Mouse (Mus musculus) midbrain, postnatal 0 days (tissue): ENCODE data around the gene Olfr348. TPM values are rescaled to one million over a fixed set of nuclear protein-coding genes. Genes with fewer than 3 reads are reported as not detected.

Experiments used
- ATAC-seq: fragments of 200-750 bp; cut with Nextera tagmentation; 2 replicates; pipeline ENCODE4 v1.8.0; 2017; ENCODE audit warnings: moderate number of reproducible peaks, mild to moderate bottlenecking, moderate TSS enrichment, moderate library complexity; ENCODE audit not compliant: low FRiP score
- DNase-seq: peaks from one replicate; pipeline ENCODE4 v3.0.0-alpha.2; 2015; ENCODE audit warnings: low spot score
- H3K27ac ChIP-seq: fragments of 300-500 bp; sonication (generic); 2 replicates; pipeline ENCODE4 v1.5.1; 2014; ENCODE audit warnings: low read depth, mild to moderate bottlenecking, low read length, mixed read lengths
- H3K27me3 ChIP-seq: fragments of 300-500 bp; sonication (generic); 2 replicates; pipeline ENCODE4 v1.6.1; 2014; ENCODE audit warnings: low read length, control low read depth, mixed read lengths; ENCODE audit not compliant: insufficient read depth
- H3K36me3 ChIP-seq: fragments of 300-500 bp; sonication (generic); 2 replicates; pipeline ENCODE4 v1.6.1; 2014; ENCODE audit warnings: low read length, control low read depth, mixed read lengths; ENCODE audit not compliant: insufficient read depth
- H3K4me1 ChIP-seq: fragments of 300-500 bp; sonication (generic); 2 replicates; pipeline ENCODE4 v1.6.1; 2014; ENCODE audit warnings: mild to moderate bottlenecking, control low read depth, antibody characterized with exemption, low read length, mixed read lengths; ENCODE audit not compliant: insufficient read depth
- H3K4me2 ChIP-seq: fragments of 300-500 bp; sonication (generic); 2 replicates; pipeline ENCODE4 v1.6.1; 2014; ENCODE audit warnings: low read depth, mild to moderate bottlenecking, low read length, mixed read lengths; ENCODE audit not compliant: poor library complexity, severe bottlenecking
- H3K4me3 ChIP-seq: fragments of 300-500 bp; sonication (generic); 2 replicates; pipeline ENCODE4 v1.5.1; 2014; ENCODE audit warnings: low read depth, mild to moderate bottlenecking, low read length, moderate library complexity
- H3K9ac ChIP-seq: fragments of 300-500 bp; sonication (generic); replicated peaks from 2 replicates; pipeline ENCODE4 v1.6.1; 2014; ENCODE audit warnings: mild to moderate bottlenecking, low read length, moderate library complexity, mixed read lengths; ENCODE audit not compliant: poor library complexity, severe bottlenecking
- H3K9me3 ChIP-seq: fragments of 300-500 bp; sonication (generic); 2 replicates; pipeline ENCODE4 v1.6.1; 2016; ENCODE audit warnings: low read length, control low read depth
- CTCF ChIP-seq: IDR thresholded peaks from 2 replicates; pipeline ENCODE4 v1.5.1; 2016; ENCODE audit warnings: antibody characterized with exemption, mild to moderate bottlenecking
- WGBS: fragments of 180-500 bp; shearing (Covaris S2); extraction: QIAGEN DNeasy Blood & Tissue Kit; methylation state at CpG from one replicate; pipeline ENCODE4 v1.1.7; 2014; 5-methylcytosine and 5-hydroxymethylcytosine counted together
- polyA plus RNA-seq: library from polyadenylated mRNA; unstranded; fragments of >200 nt; fragmentation: Nextera tagmentation; extraction: Ambion mirVana; gene quantifications from 2 replicates; pipeline ENCODE4 v1.2.1, GENCODE M21; 2015
- total RNA-seq: library from RNA; depleted of rRNA; stranded (reverse); fragments of >200 nt; gene quantifications from 2 replicates; pipeline ENCODE4 v1.2.3, GENCODE M21; 2014; rRNA removed

Olfr348 gene
- total RNA-seq (not detected in 2 replicates), polyA plus RNA-seq (not detected in 2 replicates)

GRCm38 (mm10) chr2:36783976-36784375, at the start of gene Olfr348:
TSS of gene Olfr348 (plus strand) at chr2:36784276.
- Histone ChIP-seq H3K4me3 (no peak within 1 kb of the TSS), H3K4me2 (no peak within 1 kb of the TSS), H3K9ac (no peak within 1 kb of the TSS), H3K27ac (no peak within 1 kb of the TSS), H3K27me3 (no peaks in the 10 kb centered on the region), H3K36me3 (no peaks in the 10 kb centered on the region), H3K9me3 (peaks cover 11% of the 10 kb centered on the region; the same call in 1 of the 2 replicates), H3K4me1 (no peaks in the 10 kb centered on the region)
- no peak for DNase-seq
- ATAC-seq, result no peak
- WGBS, result 74% methylated on average over 2 of the region's 2 CpGs
- no peak for TF ChIP-seq CTCF

- H3K4me2 ChIP-seq, result no peak overlapping the region
- no peak overlapping the region for H3K27ac ChIP-seq
- no peak for DNase-seq
- WGBS, result 56% methylated on average over 3 of the region's 3 CpGs
- no peak for TF ChIP-seq CTCF
- H3K4me3 ChIP-seq, result no peak overlapping the region
- H3K36me3 ChIP-seq, result no peaks in the 10 kb centered on the region
- H3K27me3 ChIP-seq, result no peaks in the 10 kb centered on the region
- peaks cover 4% of the 10 kb centered on the region; the same call in 1 of the 2 replicates for H3K9me3 ChIP-seq
- ATAC-seq, result no peak
- no peak overlapping the region for H3K9ac ChIP-seq
- no peaks in the 10 kb centered on the region for H3K4me1 ChIP-seq
These were observed 47.9 kb upstream of the Olfr348 start for GRCm38 (mm10) chr2:36736226-36736625.

DNA sequence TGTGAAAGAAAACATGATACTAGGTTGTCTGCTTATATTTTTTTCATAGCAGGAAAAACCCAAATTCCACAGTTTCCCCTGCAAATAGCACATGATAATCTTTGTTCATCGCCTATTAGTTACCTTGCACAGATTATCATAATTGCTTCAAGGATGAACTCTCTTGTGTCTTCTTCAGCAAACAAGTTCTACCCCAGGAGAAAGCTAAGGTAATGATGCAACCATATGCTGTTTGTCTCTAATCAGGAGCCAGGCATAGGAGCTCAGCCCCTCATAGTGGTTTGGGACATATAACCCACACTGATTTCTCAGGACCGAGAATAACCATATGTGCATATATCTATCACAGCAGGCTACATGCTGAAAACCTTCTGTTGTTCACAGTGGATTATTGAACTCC, 6.2 kb downstream of the Olfr348 start, which contains the start of gene Olfr50:
Gene Olfr50, plus strand, starts transcription at position 301 of the 400 bp plus-strand sequence.
- H3K9ac ChIP-seq, result no peak within 1 kb of the TSS
- peaks cover 22% of the 10 kb centered on the region; the same call in 1 of the 2 replicates for H3K9me3 ChIP-seq
- no peaks in the 10 kb centered on the region for H3K27me3 ChIP-seq
- H3K36me3 ChIP-seq, result no peaks in the 10 kb centered on the region
- no peaks in the 10 kb centered on the region for H3K4me1 ChIP-seq
- no peak within 1 kb of the TSS for H3K4me3 ChIP-seq
- no peak for DNase-seq
- TF ChIP-seq CTCF, result no peak
- no peak for ATAC-seq
- WGBS, result 75% methylated on average over 2 of the region's 2 CpGs
- H3K4me2 ChIP-seq, result no peak within 1 kb of the TSS
- no peak within 1 kb of the TSS for H3K27ac ChIP-seq

DNA sequence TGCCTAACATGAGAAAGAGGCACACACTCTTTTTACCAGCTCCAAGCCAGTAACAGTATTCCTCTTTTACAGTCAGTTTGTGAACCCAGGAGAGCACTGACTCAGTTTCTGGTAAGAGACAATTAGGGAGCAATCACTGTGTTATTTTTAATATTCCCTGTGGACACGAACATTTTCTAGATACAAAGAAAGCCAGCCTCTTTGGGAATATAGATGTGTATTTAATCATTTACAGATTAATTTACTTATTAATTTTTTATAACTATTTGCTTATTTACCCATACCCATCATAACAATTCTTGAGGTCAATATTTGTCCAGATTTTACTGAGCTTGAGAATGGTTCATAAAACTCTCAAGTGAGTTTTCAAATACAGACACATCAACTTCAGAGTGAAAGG, 32.9 kb downstream of the Olfr348 start, which contains the start of gene Olfr3:
Gene Olfr3, minus strand, starts transcription at position 101 of the 400 bp plus-strand sequence.
- Histone ChIP-seq H3K9me3 (peaks cover 16% of the 10 kb centered on the region; the same call in 1 of the 2 replicates), H3K27me3 (no peaks in the 10 kb centered on the region), H3K9ac (no peak within 1 kb of the TSS), H3K4me2 (no peak within 1 kb of the TSS), H3K27ac (no peak within 1 kb of the TSS), H3K4me1 (no peaks in the 10 kb centered on the region), H3K4me3 (no peak within 1 kb of the TSS), H3K36me3 (no peaks in the 10 kb centered on the region)
- TF ChIP-seq CTCF, result no peak
- WGBS, result 66% methylated on average over 1 of the region's 1 CpGs
- DNase-seq (no peak), ATAC-seq (no peak)

Other genes starting within 250 kb of the Olfr348 start
- not detected in 2 replicates for gene Olfr344, start 217.6 kb upstream of the Olfr348 start, total RNA-seq
- not detected in 2 replicates for gene Olfr344, start 217.6 kb upstream of the Olfr348 start, polyA plus RNA-seq
- gene Olfr345, start 144.2 kb upstream of the Olfr348 start, total RNA-seq, result not detected in 2 replicates
- not detected in 2 replicates for gene Olfr345, start 144.2 kb upstream of the Olfr348 start, polyA plus RNA-seq
- gene Olfr346, start 98.5 kb upstream of the Olfr348 start, total RNA-seq, result not detected in 2 replicates
- gene Olfr346, start 98.5 kb upstream of the Olfr348 start, polyA plus RNA-seq, result not detected in 2 replicates
- not detected in 2 replicates for gene Olfr347, start 52.4 kb upstream of the Olfr348 start, total RNA-seq
- not detected in 2 replicates for gene Olfr347, start 52.4 kb upstream of the Olfr348 start, polyA plus RNA-seq
- gene Olfr50, start 6.3 kb downstream of the Olfr348 start, total RNA-seq, result not detected in 2 replicates
- not detected in 2 replicates for gene Olfr50, start 6.3 kb downstream of the Olfr348 start, polyA plus RNA-seq
- gene Olfr3, start 32.8 kb downstream of the Olfr348 start, total RNA-seq, result not detected in 2 replicates
- gene Olfr3, start 32.8 kb downstream of the Olfr348 start, polyA plus RNA-seq, result not detected in 2 replicates
- not detected in 2 replicates for gene Olfr350, start 62.0 kb downstream of the Olfr348 start, total RNA-seq
- gene Olfr350, start 62.0 kb downstream of the Olfr348 start, polyA plus RNA-seq, result not detected in 2 replicates
- not detected in 2 replicates for gene Olfr351, start 78.4 kb downstream of the Olfr348 start, total RNA-seq
- gene Olfr351, start 78.4 kb downstream of the Olfr348 start, polyA plus RNA-seq, result not detected in 2 replicates
- not detected in 2 replicates for gene Olfr352, start 84.2 kb downstream of the Olfr348 start, total RNA-seq
- not detected in 2 replicates for gene Olfr352, start 84.2 kb downstream of the Olfr348 start, polyA plus RNA-seq
- not detected in 2 replicates for gene Olfr353, start 108.7 kb downstream of the Olfr348 start, total RNA-seq
- not detected in 2 replicates for gene Olfr353, start 108.7 kb downstream of the Olfr348 start, polyA plus RNA-seq
- not detected in 2 replicates for gene Olfr354, start 121.4 kb downstream of the Olfr348 start, total RNA-seq
- gene Olfr354, start 121.4 kb downstream of the Olfr348 start, polyA plus RNA-seq, result not detected in 2 replicates
- not detected in 2 replicates for gene Olfr355, start 144.6 kb downstream of the Olfr348 start, total RNA-seq
- gene Olfr355, start 144.6 kb downstream of the Olfr348 start, polyA plus RNA-seq, result not detected in 2 replicates
- not detected in 2 replicates for gene Olfr356, start 152.8 kb downstream of the Olfr348 start, total RNA-seq
- not detected in 2 replicates for gene Olfr356, start 152.8 kb downstream of the Olfr348 start, polyA plus RNA-seq
- not detected in 2 replicates for gene Olfr357, start 209.6 kb downstream of the Olfr348 start, total RNA-seq
- gene Olfr357, start 209.6 kb downstream of the Olfr348 start, polyA plus RNA-seq, result not detected in 2 replicates
- not detected in 2 replicates for gene Olfr358, start 225.1 kb downstream of the Olfr348 start, total RNA-seq
- not detected in 2 replicates for gene Olfr358, start 225.1 kb downstream of the Olfr348 start, polyA plus RNA-seq